13 mouse cellular contexts compared by ENCODE assay signal in the genomic region with DNA sequence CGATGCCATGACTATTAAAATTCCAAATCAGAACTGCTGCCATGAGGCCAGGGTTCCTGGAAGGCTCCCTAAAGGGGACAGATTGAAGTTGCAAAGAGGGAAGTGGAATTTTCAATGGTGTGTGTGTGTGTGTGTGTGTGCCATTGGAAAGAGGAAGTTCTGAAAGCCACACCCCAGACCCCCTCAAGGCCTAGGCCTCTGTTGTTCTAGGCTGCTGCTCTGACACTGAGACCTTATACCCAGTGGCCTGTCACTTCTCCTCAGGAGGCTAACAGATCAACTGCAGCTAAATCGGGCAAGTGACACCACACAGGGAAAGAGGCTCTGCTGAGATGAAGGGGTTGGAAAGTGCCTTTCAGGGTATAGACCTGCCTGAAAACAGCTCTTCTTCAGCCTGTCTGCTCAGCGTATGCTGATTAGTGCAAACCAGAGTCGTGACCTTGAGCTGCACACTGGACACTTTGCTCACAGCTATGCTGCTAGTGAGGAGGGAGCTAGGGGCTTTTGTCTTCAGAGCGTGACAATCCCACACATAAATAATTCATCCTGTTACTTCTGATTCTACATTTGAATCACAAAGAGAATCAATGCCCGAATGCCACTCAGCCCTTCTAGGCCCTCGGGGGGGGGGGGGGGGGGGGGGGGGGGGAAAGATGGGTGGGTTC.
DNase-seq lines count a peak whose midpoint lies in the region; ATAC-seq and TF ChIP-seq lines count a peak whose summit lies in the region.
"Had no signal": no experiment of that assay in that cellular context is flagged by ENCODE, and none has a peak within 500 bp of the region (broad histone marks: within the 10 kb centered on the region; RNA-seq: fewer than 3 reads in every experiment).

No protein-coding gene starts in this region.

- H3K4me3 ChIP-seq in heart, embryonic 13.5 days, result no peak overlapping the region
- no peak overlapping the region for H3K4me3 ChIP-seq in embryonic facial prominence, embryonic 11.5 days (ENCODE audit: low read depth, low read length)
- no peak overlapping the region for H3K4me3 ChIP-seq in hindbrain, postnatal 0 days (ENCODE audit: low read length)
- no peak overlapping the region for H3K4me3 ChIP-seq in neural tube, embryonic 12.5 days
- H3K4me3 ChIP-seq: liver, embryonic 13.5 days; neural tube, embryonic 13.5 days had no signal

- H3K9ac ChIP-seq in heart, embryonic 13.5 days, result no peak overlapping the region
- no peak overlapping the region for H3K9ac ChIP-seq in embryonic facial prominence, embryonic 11.5 days (replicated peaks; ENCODE audit: low read length)
- no peak overlapping the region for H3K9ac ChIP-seq in hindbrain, postnatal 0 days (replicated peaks; ENCODE audit: low read length)
- H3K9ac ChIP-seq in neural tube, embryonic 12.5 days, result no peak overlapping the region
- H3K9ac ChIP-seq: liver, embryonic 13.5 days; neural tube, embryonic 13.5 days had no signal

- intact Hi-C loops in heart, postnatal 25 days (cut with DNase I), result no loop called here

- H3K27ac ChIP-seq in heart, embryonic 13.5 days (replicated peaks), result 0 out of 2 replicates have a peak overlapping the region, but pooled peaks have one; percentile 7
- no peak overlapping the region for H3K27ac ChIP-seq in embryonic facial prominence, embryonic 11.5 days (replicated peaks; ENCODE audit: low read depth, low read length)
- no peak overlapping the region for H3K27ac ChIP-seq in hindbrain, postnatal 0 days
- no peak overlapping the region for H3K27ac ChIP-seq in neural tube, embryonic 12.5 days
- H3K27ac ChIP-seq: liver, embryonic 13.5 days; neural tube, embryonic 13.5 days had no signal

- WGBS in heart, embryonic 13.5 days, result 58% methylated on average over 6 of the region's 7 CpGs
- WGBS in embryonic facial prominence, embryonic 11.5 days, result 75% methylated on average over 6 of the region's 7 CpGs
- 24% methylated on average over 6 of the region's 7 CpGs for WGBS in hindbrain, postnatal 0 days
- WGBS in neural tube, embryonic 12.5 days, result 40% methylated on average over 6 of the region's 7 CpGs

- TF ChIP-seq CTCF in hindbrain, postnatal 0 days (IDR thresholded peaks at IDR 0.05; ENCODE audit: low read depth), result no peak

- DNase-seq in heart, postnatal 25 days (ENCODE audit: low spot score), result no peak
- no peak for DNase-seq in embryonic facial prominence, embryonic 11.5 days (ENCODE audit: low spot score)
- DNase-seq in hindbrain, postnatal 0 days (ENCODE audit: low spot score), result peak; percentile 25
- no peak for DNase-seq in gastrocnemius, postnatal 4 days (ENCODE audit: low spot score in 2 of 2)
- DNase-seq in yolk sac, embryonic 10.5 days (ENCODE audit: low spot score), result no peak
- no peak for DNase-seq in heart, adult 9 months (ENCODE audit: low spot score in 2 of 2)
- DNase-seq: B cell, adult 2 months; cerebellum, adult 11-12 months; heart, postnatal 4 days; liver, embryonic 13.5 days had no signal

- no peaks in the 10 kb centered on the region for H3K27me3 ChIP-seq in heart, embryonic 13.5 days (replicated peaks)
- H3K27me3 ChIP-seq in embryonic facial prominence, embryonic 11.5 days (ENCODE audit: control insufficient read depth, insufficient read depth, low read length), result no peaks in the 10 kb centered on the region
- H3K27me3 ChIP-seq in hindbrain, postnatal 0 days (ENCODE audit: insufficient read depth, low read length), result no peaks in the 10 kb centered on the region
- H3K27me3 ChIP-seq in neural tube, embryonic 12.5 days (replicated peaks), result no peaks in the 10 kb centered on the region
- H3K27me3 ChIP-seq: liver, embryonic 13.5 days; neural tube, embryonic 13.5 days had no signal

- no peak for ATAC-seq in heart, embryonic 13.5 days (ENCODE audit: extremely low read depth, insufficient number of reproducible peaks, low FRiP score, low TSS enrichment)
- peak; percentile 52; the same call in 1 of the 2 replicates for ATAC-seq in embryonic facial prominence, embryonic 11.5 days (replicated peaks; ENCODE audit: insufficient number of reproducible peaks, low FRiP score, low TSS enrichment, low read depth)
- peak; percentile 70 for ATAC-seq in hindbrain, postnatal 0 days
- peak; percentile 43; the same call in 1 of the 2 replicates for ATAC-seq in neural tube, embryonic 12.5 days (ENCODE audit: low FRiP score, low read depth)

- no peak overlapping the region for H3K4me2 ChIP-seq in heart, embryonic 13.5 days
- no peak overlapping the region for H3K4me2 ChIP-seq in embryonic facial prominence, embryonic 11.5 days (ENCODE audit: low read depth, low read length)
- H3K4me2 ChIP-seq in hindbrain, postnatal 0 days (ENCODE audit: low read depth, low read length), result no peak overlapping the region
- no peak overlapping the region for H3K4me2 ChIP-seq in neural tube, embryonic 12.5 days (replicated peaks)
- H3K4me2 ChIP-seq: liver, embryonic 13.5 days; neural tube, embryonic 13.5 days had no signal

- no peaks in the 10 kb centered on the region for H3K36me3 ChIP-seq in heart, embryonic 13.5 days
- H3K36me3 ChIP-seq in embryonic facial prominence, embryonic 11.5 days (replicated peaks; ENCODE audit: control insufficient read depth, insufficient read depth, low read depth, low read length), result no peaks in the 10 kb centered on the region
- H3K36me3 ChIP-seq in hindbrain, postnatal 0 days (ENCODE audit: insufficient read depth, low read length), result no peaks in the 10 kb centered on the region
- H3K36me3 ChIP-seq in neural tube, embryonic 12.5 days, result no peaks in the 10 kb centered on the region
- H3K36me3 ChIP-seq: liver, embryonic 13.5 days; neural tube, embryonic 13.5 days had no signal

- peaks cover 6% of the 10 kb centered on the region; the same call in 1 of the 2 replicates for H3K4me1 ChIP-seq in heart, embryonic 13.5 days
- H3K4me1 ChIP-seq in embryonic facial prominence, embryonic 11.5 days (ENCODE audit: control insufficient read depth, insufficient read depth, low read length), result no peaks in the 10 kb centered on the region
- 0 out of 2 replicates have a peak, but pooled peaks cover 5% of the 10 kb centered on the region for H3K4me1 ChIP-seq in hindbrain, postnatal 0 days (ENCODE audit: insufficient read depth, low read length)
- H3K4me1 ChIP-seq in neural tube, embryonic 12.5 days, result peaks cover 2% of the 10 kb centered on the region; the same call in 1 of the 2 replicates
- H3K4me1 ChIP-seq: liver, embryonic 13.5 days had no signal

- no peaks in the 10 kb centered on the region for H3K9me3 ChIP-seq in heart, embryonic 13.5 days
- no peaks in the 10 kb centered on the region for H3K9me3 ChIP-seq in embryonic facial prominence, embryonic 11.5 days (replicated peaks; ENCODE audit: control insufficient read depth, low read length)
- H3K9me3 ChIP-seq in hindbrain, postnatal 0 days (ENCODE audit: low read length), result no peaks in the 10 kb centered on the region
- H3K9me3 ChIP-seq in neural tube, embryonic 12.5 days, result no peaks in the 10 kb centered on the region
- H3K9me3 ChIP-seq: liver, embryonic 13.5 days; neural tube, embryonic 13.5 days had no signal
